Mouse (Mus musculus) retina, adult 2 months (tissue): ENCODE measurements at regions not wholly inside any gene's neighbourhood (a gene's known extent, or its start where the extent isn't known, plus 50 kb on each side); places are given as distances from the start of the nearest gene placed in this dataset.

ENCODE experiments used
- DNase-seq: peaks from one replicate; pipeline ENCODE4 v3.0.0-alpha.2; 2012; ENCODE audit warnings: low read depth, low spot score

DNA sequence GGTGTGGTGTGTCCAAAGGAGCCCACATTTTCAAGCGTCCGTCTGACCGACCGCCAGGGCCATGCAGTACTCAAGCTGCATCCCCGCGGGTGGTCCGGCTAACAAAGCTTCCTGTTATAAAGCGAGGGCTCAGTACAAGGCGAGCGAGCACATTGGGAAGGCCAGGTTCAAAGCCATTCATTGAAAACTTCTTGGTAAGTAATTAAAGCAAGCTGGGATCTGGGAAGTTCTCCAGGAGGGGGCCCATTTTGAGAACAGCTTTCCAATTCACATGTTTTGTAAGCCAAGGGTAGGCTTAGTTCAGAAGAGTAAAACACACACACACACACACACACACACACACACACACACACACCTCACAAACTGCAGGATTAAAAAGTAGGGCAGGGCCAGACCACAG, 57.3 kb upstream of the Prep start:
- no peak for DNase-seq

DNA sequence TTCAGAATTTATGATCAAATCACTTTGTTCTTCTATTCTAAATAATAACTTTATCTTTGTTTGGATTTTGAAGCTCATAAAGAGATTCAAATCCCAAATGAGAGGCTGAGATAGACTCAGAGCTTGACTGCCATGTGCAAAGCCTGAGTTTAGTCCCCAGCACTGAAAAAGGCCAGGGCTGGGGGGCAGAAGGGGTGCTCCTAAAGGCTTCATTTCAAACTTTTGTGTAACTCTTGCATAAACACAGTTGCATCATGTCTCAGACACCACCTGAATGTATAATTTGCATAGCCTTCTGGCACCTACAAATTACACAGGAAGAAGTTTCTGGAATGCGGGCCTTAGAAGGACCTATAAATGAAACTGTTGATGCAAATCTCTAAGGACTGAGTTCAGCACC, 57.8 kb upstream of the Prep start:
- DNase-seq: no peak

DNA sequence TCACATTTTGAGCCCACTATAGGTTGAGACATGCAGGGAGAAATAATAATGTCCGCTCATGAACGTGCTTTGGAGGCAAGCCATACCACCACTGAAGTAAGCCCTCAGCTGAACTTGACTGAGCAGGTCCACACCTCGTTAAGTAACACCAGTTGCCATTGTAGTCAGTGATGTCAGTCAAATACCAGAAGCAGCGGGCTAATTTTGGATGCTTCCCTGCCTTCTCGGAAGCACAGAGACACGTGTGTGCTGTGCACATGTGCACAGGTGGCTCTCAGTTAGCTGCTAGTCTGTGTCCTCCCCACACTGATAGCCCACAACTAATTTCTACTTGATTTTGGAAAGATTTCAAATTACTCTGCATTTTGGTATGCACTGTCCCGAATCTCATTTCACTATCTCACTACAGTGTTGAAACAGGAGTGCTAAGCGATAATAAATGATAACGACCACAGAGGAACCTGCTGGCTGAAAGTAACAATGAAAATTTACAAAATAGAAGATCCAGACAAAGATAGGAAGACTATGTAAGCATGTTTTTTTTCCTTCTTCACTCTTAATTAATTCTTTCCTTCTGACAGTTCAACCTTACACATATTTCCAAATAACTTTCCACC, 62.9 kb upstream of the Prep start:
- no peak for DNase-seq

DNA sequence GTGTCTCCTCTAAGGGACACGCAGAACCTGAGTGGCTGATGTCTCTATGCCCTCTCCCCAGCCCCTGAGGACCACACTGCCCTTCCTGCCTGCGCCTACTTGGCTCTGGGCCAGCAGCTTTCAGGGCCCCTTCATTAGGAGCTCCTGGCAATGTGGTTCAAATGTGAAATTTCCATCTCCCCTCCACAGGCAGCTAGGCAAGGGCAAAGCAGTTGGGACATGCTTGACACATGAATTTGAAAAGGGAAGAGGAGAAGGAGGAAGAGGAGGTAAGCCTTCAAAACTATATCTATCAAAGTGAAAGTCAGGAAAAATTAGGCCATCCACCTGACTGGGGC, 63.7 kb upstream of the Prep start:
- no peak for DNase-seq

DNA sequence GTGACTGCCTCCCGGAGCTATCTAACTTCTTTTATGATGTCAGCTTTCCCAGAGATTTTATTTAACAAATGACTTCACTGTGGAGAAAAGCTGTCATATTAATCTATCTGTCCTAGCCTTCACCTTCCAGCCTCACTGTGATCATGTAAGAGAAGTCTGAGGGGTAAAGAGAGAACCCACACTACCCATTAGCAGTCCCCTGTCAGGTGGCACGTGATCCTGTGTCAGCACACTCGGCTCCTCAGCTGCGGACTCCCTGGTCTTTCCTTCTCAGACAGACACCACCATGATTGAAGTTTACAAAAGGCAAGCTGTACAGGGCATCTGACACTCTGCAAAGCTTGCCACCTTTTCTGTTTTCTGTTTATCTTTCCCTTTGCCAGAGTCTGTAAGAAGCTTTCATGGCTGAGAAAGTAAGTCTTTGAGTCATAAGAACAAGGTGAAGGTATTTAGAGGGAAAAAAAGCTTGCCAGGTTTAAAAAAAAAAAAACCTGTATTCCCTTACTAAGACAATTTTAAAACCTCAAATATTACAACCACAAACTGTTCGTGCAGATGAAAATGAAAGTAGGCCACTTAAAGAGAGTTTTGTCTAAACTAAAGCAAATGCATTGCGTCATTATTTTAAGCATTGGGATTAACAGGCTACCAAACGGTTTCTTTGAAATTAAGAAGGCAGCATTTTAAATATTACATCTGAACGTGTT, 64.2 kb upstream of the Prep start:
- DNase-seq: no peak

DNA sequence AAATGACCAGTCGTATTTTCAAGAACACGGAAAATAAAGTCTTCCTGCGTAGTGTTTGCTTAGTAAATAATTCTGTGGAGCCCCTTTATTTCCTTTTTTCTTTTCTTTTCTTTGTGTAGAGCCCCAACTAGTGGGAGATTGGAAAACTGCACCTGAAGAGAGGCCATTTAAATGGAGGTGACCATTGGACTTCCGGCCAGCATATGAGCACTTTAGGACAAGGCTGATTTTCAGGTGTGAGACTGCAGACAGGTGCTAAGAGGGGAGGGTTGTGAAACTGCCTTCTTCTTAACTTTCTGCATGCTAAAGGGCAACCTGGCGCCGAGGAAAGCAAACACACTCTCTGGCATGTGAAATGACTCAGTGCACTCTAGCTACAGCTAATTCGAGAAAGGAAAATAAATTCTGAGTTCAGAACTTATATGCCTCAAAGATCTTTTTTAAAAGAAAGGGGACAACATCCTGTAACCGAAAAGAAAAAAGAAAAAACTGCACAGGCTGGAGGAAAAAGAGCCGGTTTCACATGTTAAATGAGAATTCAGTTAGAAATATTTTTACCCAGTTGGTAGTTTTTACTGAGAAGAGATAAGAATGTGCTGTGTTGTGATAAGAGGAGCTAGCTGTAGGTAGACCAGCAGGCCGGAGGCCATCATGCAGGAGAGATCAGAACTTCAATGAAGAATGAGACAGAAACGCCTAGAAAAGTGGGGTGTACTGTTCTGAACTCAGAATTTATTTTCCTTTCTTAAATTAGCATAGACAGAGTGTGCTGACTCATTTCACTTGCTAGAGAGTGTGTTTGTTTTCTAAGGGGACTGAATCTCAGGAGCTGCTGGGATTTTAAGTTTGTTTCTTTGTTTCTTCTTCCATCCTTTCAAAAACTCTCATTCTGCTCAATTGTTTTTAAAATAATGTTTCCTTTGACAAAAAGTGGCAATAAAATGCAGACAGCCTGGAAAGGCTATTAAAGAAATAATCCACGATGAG, 65.8 kb upstream of the Prep start:
- peak; percentile 49 for DNase-seq

DNA sequence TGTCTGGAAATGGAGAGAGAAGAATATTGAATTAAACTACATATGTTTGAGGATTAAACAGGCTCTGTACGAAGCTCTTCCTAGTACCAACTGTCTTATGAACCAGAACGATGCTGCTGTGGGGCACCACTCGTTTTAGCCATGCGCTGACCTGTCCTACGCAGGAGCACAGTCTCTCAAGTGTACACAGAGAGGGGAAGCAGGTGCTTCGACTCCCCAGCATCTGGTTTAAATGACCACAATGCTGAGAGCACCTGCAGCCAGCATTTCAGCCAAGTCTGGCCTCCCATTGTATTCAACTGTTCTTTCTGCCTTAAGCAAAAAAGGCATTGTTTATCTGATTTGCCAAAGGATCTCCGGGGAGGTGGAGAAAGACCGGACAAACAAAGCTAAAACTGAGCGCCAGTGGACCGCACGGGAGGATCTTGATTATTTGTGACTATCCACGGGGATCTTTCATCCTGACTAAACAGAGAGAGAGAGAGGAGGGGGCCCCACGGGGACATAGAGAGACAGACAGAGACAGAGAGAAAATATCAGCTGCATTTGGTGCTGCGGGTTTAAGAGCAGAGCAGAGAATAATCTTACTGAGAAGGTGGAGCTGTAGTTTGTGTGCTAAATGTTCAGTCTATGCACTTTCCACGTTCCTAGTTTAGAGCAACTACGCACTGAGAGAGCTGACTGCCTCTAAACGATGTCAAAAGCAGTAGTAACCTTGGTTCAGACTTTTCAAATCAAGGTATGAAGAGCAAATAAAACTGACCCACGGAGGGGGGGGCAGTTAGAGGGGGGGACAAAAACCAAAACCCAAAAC, 66.8 kb upstream of the Prep start:
- no peak for DNase-seq

DNA sequence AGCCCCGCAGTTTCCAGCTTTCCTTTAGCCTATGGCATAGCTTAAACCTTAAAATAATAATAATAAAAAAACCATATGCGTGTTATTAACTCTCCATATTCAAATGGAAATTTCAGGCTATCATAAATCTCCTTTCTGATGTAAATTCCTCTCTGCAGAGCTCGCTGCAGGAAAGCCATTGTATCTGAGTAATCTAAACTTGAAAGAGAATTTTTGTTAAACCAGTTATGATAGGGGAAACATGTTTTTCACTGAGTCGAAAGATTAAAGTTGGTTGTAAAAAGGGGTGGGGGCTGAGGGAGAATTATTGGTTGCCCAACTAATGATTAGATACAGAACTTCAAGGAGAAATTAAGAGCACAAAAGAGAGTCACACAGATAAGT, 69.1 kb upstream of the Prep start:
- DNase-seq: no peak

DNA sequence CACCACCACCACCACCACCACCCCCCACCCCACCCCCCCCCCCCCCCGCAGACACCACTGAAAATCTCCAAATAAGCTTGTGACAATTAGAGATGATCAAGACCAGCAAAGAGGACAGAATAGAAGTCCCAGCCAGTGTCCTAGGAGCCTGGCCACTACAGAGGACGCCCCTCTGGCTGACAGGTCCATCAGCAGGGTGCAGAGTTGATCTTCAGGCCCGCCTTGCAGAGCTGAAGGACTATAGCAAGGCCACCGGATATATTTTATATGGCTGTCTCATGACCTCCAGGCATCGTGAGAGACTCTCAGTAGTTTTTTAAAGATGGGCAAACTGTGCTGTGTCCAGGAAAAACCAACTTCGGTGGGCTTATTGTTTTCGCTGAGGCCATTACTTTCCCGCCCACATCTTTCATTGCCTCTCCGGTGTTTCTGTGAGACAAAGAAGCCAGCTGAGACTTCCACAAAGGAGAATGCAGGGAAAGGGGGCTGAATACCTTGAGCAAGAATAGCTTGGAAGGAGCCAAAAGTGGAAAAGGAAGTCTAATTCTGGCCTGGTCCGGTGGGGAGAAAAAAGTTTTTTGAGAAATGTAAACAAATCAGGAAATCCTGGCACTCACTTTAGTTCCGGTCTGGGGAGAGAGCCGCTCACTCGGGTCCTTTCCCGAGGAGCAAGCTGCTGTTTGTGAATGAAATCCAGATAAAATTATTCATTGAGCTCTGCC, 69.7 kb upstream of the Prep start:
- DNase-seq: no peak

DNA sequence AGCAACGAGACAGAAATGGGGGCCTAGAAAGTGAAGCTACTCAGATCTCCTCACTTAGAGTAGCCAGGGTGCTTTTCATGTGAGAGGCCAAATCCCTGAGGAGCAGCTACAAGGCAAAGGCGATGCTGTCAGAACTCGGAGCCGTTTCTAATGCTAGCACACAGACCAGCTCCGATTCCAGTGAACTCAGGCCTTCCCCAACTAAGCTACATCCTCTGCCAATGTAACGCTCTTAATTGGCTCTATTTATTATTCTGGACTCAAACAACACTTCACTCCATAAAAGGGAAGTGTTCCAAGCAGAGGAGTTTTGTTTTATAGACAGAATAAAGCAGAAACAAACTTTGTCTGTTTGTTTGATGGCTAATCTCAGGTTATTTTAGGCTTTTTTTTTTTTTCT, 71.2 kb upstream of the Prep start:
- DNase-seq: no peak

DNA sequence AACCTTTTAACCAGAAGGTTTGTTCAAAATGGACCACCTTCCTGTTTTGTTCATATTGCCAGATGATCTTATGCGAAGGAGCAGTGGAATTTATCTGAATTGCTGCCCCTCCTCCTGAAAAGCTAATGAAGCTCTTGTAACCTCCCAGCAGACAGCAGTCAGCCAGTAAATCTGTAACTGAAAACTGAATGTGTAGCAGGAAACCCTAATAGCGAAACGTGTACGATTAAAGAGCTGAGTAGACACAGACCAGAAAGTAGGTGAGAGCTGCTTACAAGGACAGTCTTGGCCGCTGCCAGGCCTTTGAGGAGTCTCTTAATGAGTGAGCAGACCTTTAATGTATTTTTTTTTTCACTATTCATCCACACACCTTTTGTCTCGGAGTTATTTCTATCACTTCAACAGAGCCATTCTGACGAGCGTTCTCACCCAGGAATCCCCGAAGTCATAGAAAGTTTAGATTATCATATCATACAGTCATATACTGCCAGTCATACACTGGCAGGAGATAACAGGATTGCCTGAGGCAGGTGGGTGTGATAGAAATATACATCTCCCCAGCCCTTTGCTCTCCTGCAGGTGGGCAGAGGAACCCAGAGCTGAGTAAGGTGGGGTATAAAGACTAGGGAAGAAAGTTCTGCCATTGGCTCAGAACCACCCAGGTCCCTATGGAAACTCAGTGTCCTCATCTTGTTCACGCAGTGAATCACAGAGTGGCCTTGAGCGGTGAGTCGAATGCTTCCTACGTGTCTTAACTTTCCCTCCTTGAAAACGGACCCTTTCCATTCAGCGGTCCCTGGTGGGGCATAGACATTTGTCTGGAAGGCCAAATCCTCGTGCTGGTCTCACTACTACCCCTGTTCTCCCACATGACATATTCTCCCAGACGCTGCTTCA, 72.4 kb upstream of the Prep start:
- DNase-seq: no peak

DNA sequence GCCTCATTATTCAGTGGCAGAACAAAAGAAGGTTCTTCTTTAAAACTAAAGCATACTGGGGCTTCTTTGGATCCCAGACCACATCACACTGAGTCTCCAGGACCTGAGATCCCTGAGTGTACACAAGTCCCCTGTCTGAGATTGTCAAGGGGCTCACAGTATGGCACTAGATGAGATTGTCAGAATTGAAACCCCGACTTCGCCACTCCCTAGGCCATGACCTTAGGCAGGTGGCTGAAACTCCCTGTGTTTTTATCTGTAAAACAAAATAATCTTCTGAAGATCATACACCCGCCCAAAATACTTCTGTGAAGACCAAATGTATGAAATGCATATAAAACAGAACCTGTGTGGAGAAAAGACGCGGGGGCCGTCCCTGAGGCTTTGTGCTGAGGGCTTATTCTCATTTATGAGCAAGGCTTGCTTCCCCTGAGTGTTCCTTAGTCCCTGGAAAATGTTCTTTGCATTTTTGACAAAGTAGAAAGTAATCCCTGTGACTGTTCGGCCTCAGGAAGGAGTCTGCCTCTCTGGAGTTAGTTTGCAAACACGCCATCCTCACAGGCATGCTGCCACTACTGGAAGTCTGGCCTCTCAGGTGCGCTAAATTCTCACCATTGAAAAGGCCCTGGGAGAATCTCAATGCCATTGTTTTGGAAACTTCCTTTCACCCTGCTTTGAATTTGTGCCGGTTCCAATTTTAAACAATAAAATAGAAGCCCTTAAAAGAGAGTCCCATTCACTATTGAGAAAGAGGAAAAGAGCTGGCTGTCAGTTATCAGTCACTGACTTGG, 73.3 kb upstream of the Prep start:
- no peak for DNase-seq

DNA sequence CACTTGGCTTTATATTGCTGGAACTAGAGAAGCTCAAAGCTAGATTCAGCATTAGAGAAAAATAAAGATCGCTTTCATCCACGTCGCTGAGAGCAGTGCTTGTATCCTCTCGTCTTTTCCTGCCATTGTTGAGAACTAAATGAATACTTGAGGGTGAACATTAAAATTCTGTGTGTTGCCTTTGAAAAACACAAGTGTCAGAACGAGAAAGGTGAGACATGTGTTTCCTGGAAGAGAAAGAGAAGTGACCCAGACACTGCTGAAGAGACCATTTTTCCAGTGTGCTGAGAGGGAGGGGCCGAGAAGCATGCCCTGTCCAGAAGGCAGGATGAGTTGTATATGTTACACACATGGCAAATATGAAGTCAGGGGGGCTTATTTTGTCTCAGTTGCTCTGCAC, 77.5 kb upstream of the Prep start:
- DNase-seq: no peak

DNA sequence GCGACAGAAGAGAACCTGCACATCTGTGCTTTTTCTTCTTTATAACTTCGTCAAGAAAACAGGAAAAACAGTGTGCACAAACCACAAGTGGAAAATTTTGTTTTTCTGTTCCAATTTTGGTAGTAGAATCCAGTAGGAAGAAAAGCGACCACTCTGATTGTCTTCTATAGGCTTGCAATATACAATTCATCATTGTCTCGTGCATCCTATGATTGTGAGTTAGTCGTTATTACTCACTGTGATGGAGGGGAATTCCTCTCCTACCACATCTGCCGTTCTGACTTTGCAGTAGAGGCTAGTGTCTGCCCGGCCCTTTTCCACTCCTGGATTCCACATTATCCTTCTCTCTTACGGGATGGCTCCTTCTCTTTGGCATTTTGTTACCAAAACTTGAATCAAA, 78.2 kb upstream of the Prep start:
- DNase-seq: no peak

DNA sequence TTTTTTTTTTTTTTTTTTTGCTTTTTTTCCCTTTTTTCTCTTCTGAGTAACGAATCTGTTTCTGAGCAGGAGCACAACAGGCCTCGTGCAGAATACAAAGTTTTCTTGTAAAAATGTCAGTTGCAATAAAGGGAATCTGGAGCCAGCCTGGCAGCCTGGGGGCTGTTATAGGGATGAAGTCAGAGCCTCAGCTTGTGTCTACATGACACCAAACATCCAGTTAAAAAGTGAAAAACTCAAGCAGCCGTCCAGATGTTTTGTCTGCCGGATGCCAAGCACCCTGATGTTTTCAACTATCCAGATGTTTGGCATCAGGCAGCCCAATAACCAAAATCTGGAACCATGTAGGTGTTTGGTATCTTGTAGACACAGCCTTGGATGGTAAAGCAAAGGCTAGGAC, 79.4 kb upstream of the Prep start:
- no peak for DNase-seq

DNA sequence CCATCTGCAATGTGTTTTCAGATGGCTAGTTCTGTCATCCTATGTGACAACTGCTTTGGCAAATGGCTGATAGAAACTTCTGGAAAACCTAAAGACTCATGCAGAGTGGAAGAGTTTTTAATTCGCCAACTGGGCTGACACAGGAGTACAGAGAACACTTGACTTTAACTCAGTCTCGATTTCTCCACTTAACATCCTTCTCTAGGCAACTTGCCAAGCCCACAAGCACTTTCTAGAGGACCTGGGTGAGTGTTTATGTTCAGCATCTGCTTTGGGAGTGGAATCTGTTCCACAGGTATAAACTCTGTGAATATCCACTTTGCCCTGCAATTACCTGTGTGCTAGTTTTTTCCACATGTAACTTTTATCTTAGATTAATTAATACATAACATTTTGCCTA, 85.1 kb upstream of the Prep start:
- DNase-seq: no peak

DNA sequence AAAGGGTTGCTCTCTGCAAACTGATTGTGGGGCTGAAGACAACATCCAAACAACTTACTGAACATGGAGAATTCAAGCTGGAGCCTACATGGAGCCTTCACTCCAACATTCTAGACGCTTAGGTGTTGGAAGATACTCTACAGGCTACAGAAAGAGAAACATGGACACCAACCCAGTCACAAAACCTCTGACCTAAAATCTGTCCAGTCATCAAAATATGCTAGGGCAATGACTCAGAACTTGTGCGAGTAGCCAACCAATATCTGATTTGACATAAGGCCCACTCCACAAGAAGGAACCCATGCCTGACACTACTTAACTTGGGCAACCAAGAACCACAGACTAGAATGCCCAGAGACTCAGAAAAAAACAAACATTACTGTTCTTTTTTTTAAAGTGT, 90.2 kb upstream of the Prep start:
- no peak for DNase-seq

DNA sequence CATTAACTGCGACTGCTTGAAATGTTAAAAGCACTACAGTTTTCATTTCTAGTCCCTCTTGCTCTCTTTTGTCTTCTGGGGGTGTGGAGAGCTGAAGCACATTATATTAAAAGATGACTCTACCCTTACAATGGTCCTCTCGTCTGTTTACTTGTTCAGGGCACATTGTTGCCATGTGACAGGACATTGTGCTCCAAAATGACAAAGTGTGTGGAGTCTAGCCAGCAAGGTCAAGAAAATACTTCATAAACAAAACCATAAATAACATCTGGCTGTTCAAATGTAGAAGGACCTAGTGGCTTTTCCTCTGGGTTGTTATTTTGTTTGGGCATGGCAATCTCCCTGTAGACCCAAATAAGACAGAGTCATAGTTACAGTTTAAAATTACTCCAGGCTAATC, 95.1 kb upstream of the Prep start:
- DNase-seq: no peak

DNA sequence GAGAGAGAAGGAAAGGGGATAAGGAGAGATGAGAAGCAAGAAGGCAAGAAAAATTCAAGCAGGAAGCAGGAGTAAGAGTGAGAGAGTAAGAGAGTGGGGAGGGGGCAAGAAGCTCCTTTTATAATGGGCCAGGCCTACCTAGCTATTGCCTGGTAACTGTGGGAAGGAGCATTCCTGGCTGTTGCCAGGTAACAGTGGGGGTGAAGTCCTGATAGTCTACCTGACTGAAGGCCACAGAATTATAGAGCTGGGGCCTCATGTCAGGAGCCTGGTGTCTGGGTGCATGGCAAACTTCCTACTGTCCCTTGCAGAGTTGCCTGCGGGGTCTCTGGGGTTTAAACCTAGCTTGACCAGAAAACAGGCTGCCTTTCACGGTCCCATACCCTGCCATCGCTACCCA, 107.0 kb upstream of the Prep start:
- DNase-seq: no peak
